Mouse (Mus musculus) liver, adult 2 months (tissue): ENCODE data around the gene Mlx. TPM values are rescaled to one million over a fixed set of nuclear protein-coding genes. Genes with fewer than 3 reads are reported as not detected.
"Not testable (repeated sequence)": the region's sequence is repeated elsewhere in the genome, so short reads cannot be mapped to it uniquely, and the experiment has no call there.

ENCODE experiments used
- DNase-seq: peaks from one replicate; pipeline ENCODE4 v3.0.0-alpha.2; 2011; ENCODE audit warnings: low read depth, low spot score; ENCODE audit errors: extremely low read depth
- H3K27ac ChIP-seq: fragments of 200-500 bp; replicated peaks from 2 replicates; pipeline ENCODE4 v1.5.1; 2012; ENCODE audit warnings: low read depth, mild to moderate bottlenecking, control low read depth, inconsistent platforms, low read length; ENCODE audit not compliant: insufficient read depth
- H3K27me3 ChIP-seq: fragments of 200-500 bp; 2 replicates; pipeline ENCODE4 v1.6.1; 2012; ENCODE audit warnings: mild to moderate bottlenecking, moderate library complexity, low read length, inconsistent platforms; ENCODE audit not compliant: control insufficient read depth, insufficient read depth
- H3K36me3 ChIP-seq: fragments of 200-500 bp; 2 replicates; pipeline ENCODE4 v1.6.1; 2012; ENCODE audit warnings: low read length, inconsistent platforms; ENCODE audit not compliant: control insufficient read depth, insufficient read depth
- H3K4me1 ChIP-seq: fragments of 200-500 bp; 2 replicates; pipeline ENCODE4 v1.6.1; 2011; ENCODE audit warnings: low read length; ENCODE audit not compliant: control insufficient read depth, insufficient read depth
- H3K4me3 ChIP-seq: fragments of 200-500 bp; 2 replicates; pipeline ENCODE4 v1.5.1; 2011; ENCODE audit warnings: low read depth, mild to moderate bottlenecking, control low read depth, low read length, moderate library complexity; ENCODE audit not compliant: insufficient read depth
- H3K79me2 ChIP-seq: fragments of 200-500 bp; 2 replicates; pipeline ENCODE4 v1.6.1; 2012; ENCODE audit warnings: inconsistent platforms, mild to moderate bottlenecking, low read length, moderate library complexity; ENCODE audit not compliant: control insufficient read depth, insufficient read depth
- H3K9ac ChIP-seq: fragments of 200-500 bp; 2 replicates; pipeline ENCODE4 v1.6.1; 2012; ENCODE audit warnings: low read depth, mild to moderate bottlenecking, control low read depth, inconsistent platforms, low read length
- CTCF ChIP-seq: fragments of 200-500 bp; IDR thresholded peaks from 2 replicates; pipeline ENCODE4 v1.5.1; 2011; ENCODE audit warnings: low read depth, low read length, control low read depth
- POLR2A ChIP-seq: fragments of 200-500 bp; IDR thresholded peaks from 2 replicates; pipeline ENCODE4 v1.6.1; 2011; ENCODE audit warnings: low read length, control low read depth; ENCODE audit not compliant: insufficient read depth; ENCODE audit errors: extremely low read depth
- WGBS: fragments of 180-500 bp; shearing (Covaris S2); methylation state at CpG from one replicate; pipeline ENCODE4 v1.1.7; 2018; 5-methylcytosine and 5-hydroxymethylcytosine counted together
- polyA plus RNA-seq: library from polyadenylated mRNA; depleted of rRNA; stranded (reverse); fragments of >200 nt; gene quantifications from 2 replicates; pipeline ENCODE4 v1.2.3, GENCODE M21; 2012
- total RNA-seq: library from RNA; depleted of rRNA; stranded (reverse); fragments of >200 nt; gene quantifications from 2 replicates; pipeline ENCODE4 v1.2.3, GENCODE M21; 2014

Mlx gene
- total and polyA plus RNA-seq, 2 experiments = 33.5 to 34.8 TPM

- under 1% methylated on average over 61 of the region's 61 CpGs for WGBS
- no peaks in the 10 kb centered on the region for H3K27me3 ChIP-seq
- H3K4me1 ChIP-seq = peaks cover 14% of the 10 kb centered on the region
- peak within 1 kb of the TSS; percentile 81 for H3K27ac ChIP-seq
- H3K36me3 ChIP-seq = peaks cover 7% of the 10 kb centered on the region
- peak; percentile 93 for DNase-seq
- H3K4me3 ChIP-seq = peak within 1 kb of the TSS; percentile 87
- TF ChIP-seq POLR2A (peak; percentile 95), CTCF (no peak)
- peaks cover 23% of the 10 kb centered on the region for H3K79me2 ChIP-seq
- H3K9ac ChIP-seq = peak within 1 kb of the TSS; percentile 90
Observed at GRCm38 (mm10) chr11:101119761-101120544, 32.9 kb downstream of the Mlx start, which contains the start of the genes Retreg3 and Tubg1. TSS of gene Retreg3 (minus strand) at chr11:101119893. TSS of gene Tubg1 (plus strand) at chr11:101119938.

DNA sequence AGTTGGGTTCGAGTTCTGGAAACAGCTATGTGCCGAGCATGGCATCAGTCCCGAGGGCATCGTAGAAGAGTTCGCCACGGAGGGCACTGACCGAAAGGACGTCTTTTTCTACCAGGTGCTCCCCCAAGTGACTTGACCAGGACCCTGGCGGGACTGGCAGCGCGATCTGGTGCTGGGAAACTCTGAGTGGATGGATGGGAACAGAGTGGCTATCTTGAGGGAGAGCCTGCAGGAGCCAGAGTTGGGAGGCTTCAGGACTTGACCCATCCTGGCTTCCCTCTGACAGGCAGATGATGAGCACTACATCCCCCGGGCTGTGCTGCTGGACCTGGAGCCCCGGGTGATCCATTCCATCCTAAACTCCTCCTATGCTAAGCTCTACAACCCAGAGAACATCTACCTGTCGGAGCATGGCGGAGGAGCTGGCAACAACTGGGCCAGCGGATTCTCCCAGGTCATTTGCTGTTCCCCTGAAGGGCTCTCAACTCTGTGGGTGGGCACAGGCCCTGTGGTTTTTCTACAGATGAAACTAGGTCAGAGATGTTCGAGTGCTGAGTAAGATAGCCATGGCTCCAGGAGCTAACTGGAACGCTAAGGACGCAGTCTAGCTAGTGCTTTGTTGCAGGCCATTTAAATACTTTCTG lies 33.6 kb downstream of the Mlx start:
- Histone ChIP-seq H3K27me3 (no peaks in the 10 kb centered on the region), H3K9ac (peak overlapping the region; percentile 53), H3K36me3 (peaks cover 7% of the 10 kb centered on the region), H3K27ac (peak overlapping the region; percentile 40), H3K4me1 (peaks cover 13% of the 10 kb centered on the region), H3K79me2 (peaks cover 18% of the 10 kb centered on the region), H3K4me3 (peak overlapping the region; percentile 50)
- WGBS = 25% methylated on average over 19 of the region's 19 CpGs
- peak; percentile 51 for DNase-seq
- TF ChIP-seq POLR2A = no peak
- no peak for TF ChIP-seq CTCF

DNA sequence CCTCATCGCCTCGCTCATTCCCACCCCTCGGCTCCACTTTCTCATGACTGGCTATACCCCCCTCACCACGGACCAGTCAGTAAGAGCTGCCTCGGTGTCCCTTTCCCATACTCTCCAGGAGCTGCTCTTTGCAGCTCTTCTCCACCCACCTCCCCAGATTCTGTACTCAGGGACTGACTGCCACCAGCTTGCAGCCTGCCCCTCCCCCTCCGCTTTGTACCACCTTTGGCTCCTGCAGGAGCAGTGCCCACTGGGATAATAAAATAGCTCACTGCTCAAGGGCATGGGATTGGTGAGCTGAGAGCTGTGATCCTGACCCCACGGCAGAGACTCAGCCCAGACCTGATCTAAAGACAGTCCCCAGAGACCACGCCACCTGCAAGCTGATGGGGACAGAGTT lies 37.4 kb downstream of the Mlx start:
- H3K9ac ChIP-seq, H3K4me1 ChIP-seq, H3K27me3 ChIP-seq, H3K4me3 ChIP-seq, DNase-seq, H3K27ac ChIP-seq, H3K79me2 ChIP-seq: not testable (repeated sequence)
- peaks cover 14% of the 10 kb centered on the region for H3K36me3 ChIP-seq
- WGBS = 96% methylated on average over 8 of the region's 8 CpGs

GRCm38 (mm10) chr11:101125008-101125407 lies 37.9 kb downstream of the Mlx start:
- H3K4me1 ChIP-seq, H3K27ac ChIP-seq, H3K4me3 ChIP-seq, H3K9ac ChIP-seq, H3K27me3 ChIP-seq, H3K79me2 ChIP-seq, DNase-seq: not testable (repeated sequence)
- peaks cover 14% of the 10 kb centered on the region for H3K36me3 ChIP-seq
- 94% methylated on average over 9 of the region's 9 CpGs for WGBS

GRCm38 (mm10) chr11:101127075-101127474 lies 40.0 kb downstream of the Mlx start:
- 94% methylated on average over 1 of the region's 1 CpGs for WGBS
- Histone ChIP-seq H3K27me3 (no peaks in the 10 kb centered on the region), H3K9ac (no peak overlapping the region), H3K4me3 (no peak overlapping the region), H3K79me2 (no peaks in the 10 kb centered on the region), H3K36me3 (peaks cover 14% of the 10 kb centered on the region), H3K4me1 (peaks cover 8% of the 10 kb centered on the region), H3K27ac (no peak overlapping the region)
- DNase-seq = no peak
- TF ChIP-seq POLR2A (no peak), CTCF (peak; percentile 16; the same call in 1 of the 2 replicates)

GRCm38 (mm10) chr11:101128996-101129577 lies 42.0 kb downstream of the Mlx start:
- H3K27me3 ChIP-seq = no peaks in the 10 kb centered on the region
- WGBS = 85% methylated on average over 11 of the region's 11 CpGs
- no peak for DNase-seq
- TF ChIP-seq CTCF (no peak), POLR2A (no peak)
- peaks cover 10% of the 10 kb centered on the region for H3K4me1 ChIP-seq
- no peak overlapping the region for H3K27ac ChIP-seq
- no peak overlapping the region for H3K9ac ChIP-seq
- no peaks in the 10 kb centered on the region for H3K79me2 ChIP-seq
- H3K4me3 ChIP-seq = no peak overlapping the region
- H3K36me3 ChIP-seq = peaks cover 7% of the 10 kb centered on the region
